Mouse (Mus musculus) thymus, postnatal 14 days (tissue): ENCODE measurements at regions not wholly inside any gene's neighbourhood (a gene's known extent, or its start where the extent isn't known, plus 50 kb on each side); places are given as distances from the start of the nearest gene placed in this dataset.
A peak's percentile ranks its signal among the peaks of the same experiment; 100 is the strongest.

ENCODE experiments used
- DNase-seq: peaks from one replicate; pipeline ENCODE4 v3.0.0; 2021

DNA sequence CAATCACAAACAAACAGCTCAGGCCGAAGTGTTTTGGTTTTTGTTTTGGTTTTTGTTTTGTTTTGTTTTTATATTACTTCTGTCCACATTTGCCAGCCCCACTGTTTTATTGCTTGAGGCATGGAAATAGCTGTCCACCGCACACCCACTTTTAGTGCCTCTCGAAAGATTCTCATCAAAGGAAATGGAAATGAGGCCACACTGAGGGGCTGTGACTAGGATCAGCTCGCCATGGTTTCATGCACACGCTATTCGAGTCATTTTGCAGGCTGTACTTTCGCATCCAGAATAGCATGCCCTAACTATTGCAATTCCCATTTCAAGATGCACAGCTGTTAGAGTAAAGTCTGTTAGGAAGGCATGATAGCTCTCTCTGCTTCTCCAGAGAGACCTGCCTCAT, 1543.4 kb upstream of the Tenm3 start:
- DNase-seq, result no peak

DNA sequence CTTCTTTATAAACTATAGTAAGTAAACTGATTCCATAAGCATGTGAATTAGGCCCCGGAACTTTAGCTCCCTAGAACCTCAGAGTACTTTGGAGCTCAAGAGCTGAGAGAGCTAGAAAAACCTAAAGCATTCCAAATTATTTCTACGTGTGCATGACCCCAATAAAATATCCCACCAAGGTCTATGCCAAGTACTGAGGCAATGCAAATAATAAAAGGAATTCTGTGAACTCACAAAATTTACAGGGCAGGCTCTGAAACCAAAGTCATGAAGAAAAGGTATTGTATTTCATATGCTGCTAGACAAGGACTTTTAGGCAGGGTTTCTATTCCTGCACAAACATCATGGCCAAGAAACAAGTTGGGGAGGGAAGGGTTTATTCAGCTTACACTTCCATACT, 1539.9 kb upstream of the Tenm3 start:
- DNase-seq, result no peak

DNA sequence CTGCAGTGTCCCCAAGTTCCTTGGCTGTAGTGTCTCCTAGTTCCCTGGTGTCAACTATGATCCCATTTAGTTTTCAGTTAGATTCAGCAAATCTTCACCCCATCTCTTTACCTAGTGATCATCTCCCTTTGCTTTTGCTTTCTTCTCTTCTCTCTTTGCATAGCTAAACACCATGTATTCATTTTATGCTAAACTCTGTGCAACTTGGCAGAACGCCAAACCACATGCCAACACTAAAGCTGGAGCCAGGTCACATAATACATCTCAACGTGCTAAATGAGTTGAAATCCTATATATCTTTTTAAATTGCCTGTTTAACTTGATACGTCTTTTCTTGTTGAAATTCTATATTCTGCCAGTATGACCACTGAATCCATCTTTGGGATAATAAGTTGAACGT, 1536.0 kb upstream of the Tenm3 start:
- no peak for DNase-seq

DNA sequence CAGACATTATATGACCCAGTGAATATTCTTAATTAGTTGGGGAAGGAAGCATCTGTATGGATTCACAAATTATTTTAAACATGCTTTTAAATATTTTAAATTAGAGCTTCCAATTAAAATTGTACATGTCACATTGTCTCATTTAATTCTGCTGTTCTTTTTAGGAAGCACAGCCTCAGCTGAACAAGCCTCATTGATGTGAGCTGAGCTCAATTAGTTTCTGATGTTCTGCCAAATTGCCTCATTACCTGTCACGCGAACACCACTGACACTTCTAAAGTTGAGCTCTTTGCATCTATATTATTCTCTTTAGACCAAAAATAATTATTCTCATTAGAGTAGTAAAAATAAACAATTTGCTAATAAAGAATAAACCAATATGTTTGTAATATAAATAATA, 1530.0 kb upstream of the Tenm3 start:
- DNase-seq, result no peak

- DNase-seq, result no peak
Measured at GRCm38 (mm10) chr8:50326485-50326884, 1482.7 kb upstream of the Tenm3 start.

- DNase-seq, result no peak
Measured at GRCm38 (mm10) chr8:50321356-50321963, 1477.7 kb upstream of the Tenm3 start.

GRCm38 (mm10) chr8:50316641-50317040, 1472.9 kb upstream of the Tenm3 start:
- no peak for DNase-seq

- no peak for DNase-seq
Measured at GRCm38 (mm10) chr8:50310308-50310707, 1466.6 kb upstream of the Tenm3 start.

- DNase-seq, result no peak
Measured at GRCm38 (mm10) chr8:50300316-50300715, 1456.6 kb upstream of the Tenm3 start.

GRCm38 (mm10) chr8:50293501-50293900, 1449.8 kb upstream of the Tenm3 start:
- peak; percentile 20 for DNase-seq

GRCm38 (mm10) chr8:50292158-50292557, 1448.4 kb upstream of the Tenm3 start:
- DNase-seq, result peak; percentile 12

DNA sequence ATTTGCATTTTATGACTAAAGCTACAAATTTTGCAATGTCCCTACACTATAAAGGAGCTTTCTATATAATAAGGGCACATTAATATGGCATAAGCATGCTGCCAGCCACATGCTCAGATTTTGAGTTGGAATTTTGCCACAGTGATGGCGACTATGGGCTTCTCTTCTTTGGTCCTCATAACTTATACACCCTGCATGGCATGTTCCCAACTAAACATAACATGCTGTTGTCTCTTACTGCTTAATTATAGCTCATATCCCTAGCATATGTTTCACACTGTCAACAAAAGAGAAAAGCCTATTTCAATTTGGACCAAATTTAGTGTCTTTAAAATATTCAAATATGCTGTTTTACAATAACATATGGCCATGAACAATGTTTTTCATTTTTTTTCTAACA, 1432.6 kb upstream of the Tenm3 start:
- no peak for DNase-seq

DNA sequence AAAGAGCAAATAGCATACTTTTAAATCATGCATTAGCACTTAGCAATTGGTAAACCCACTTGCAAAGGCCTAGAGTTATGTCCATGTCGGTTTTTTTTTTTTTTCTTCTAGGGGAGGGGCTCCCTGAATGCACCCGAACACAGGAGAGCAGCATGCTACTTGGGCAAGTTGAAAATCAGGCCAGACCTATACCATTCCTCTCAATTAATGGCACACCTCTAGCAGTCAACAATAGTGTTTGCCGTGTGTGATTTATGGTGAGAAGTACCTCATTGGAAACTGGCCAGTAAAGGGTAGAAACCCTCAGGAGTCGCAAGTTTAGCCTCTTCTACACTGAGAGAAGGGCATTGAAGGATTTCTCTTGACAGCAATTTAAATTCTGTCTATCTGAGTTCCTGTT, 1421.0 kb upstream of the Tenm3 start:
- DNase-seq, result no peak
